Mouse (Mus musculus) G1E (cell line): ENCODE measurements around the gene Rai14. TPM values are rescaled to one million over a fixed set of nuclear protein-coding genes. Genes with fewer than 3 reads are reported as not detected.

Experiments
- ATAC-seq: 2 replicates; pipeline ENCODE4 v1.8.0; 2016; ENCODE audit warnings: mild to moderate bottlenecking; ENCODE audit not compliant: insufficient number of reproducible peaks, poor library complexity, low FRiP score, severe bottlenecking; ENCODE audit errors: extremely low read depth
- DNase-seq: peaks from one replicate; pipeline ENCODE4 v3.0.0; 2012; ENCODE audit warnings: low spot score
- H3K27me3 ChIP-seq: 2 replicates; pipeline ENCODE4 v1.6.1; 2012; ENCODE audit warnings: mild to moderate bottlenecking, low read length, inconsistent platforms; ENCODE audit not compliant: insufficient read depth
- H3K36me3 ChIP-seq: replicated peaks from 2 replicates; pipeline ENCODE3; 2012; ENCODE audit warnings: mild to moderate bottlenecking, inconsistent platforms
- H3K4me1 ChIP-seq: 2 replicates; pipeline ENCODE4 v1.6.1; 2012; ENCODE audit warnings: low read depth, low read length, inconsistent platforms, mixed read lengths; ENCODE audit not compliant: insufficient read depth
- H3K4me3 ChIP-seq: 2 replicates; pipeline ENCODE4 v1.5.1; 2012; ENCODE audit warnings: low read depth, mild to moderate bottlenecking, inconsistent platforms, low read length, moderate library complexity, mixed read lengths
- H3K9me3 ChIP-seq: replicated peaks from 2 replicates; pipeline ENCODE4 v1.6.1; 2012; ENCODE audit warnings: inconsistent platforms
- CTCF ChIP-seq: IDR thresholded peaks from 2 replicates; pipeline ENCODE4 v1.5.1; 2012; ENCODE audit warnings: low read depth, low read length, inconsistent platforms, mixed read lengths
- GATA1 ChIP-seq: IDR thresholded peaks from 2 replicates; pipeline ENCODE4 v1.6.1; 2012; ENCODE audit warnings: borderline replicate concordance, low read length, inconsistent platforms, mixed read lengths
- GATA2 ChIP-seq: IDR thresholded peaks from 2 replicates; pipeline ENCODE4 v1.6.1; 2012; ENCODE audit warnings: low read depth, low read length, inconsistent platforms, borderline replicate concordance
- POLR2AphosphoS5 ChIP-seq: IDR thresholded peaks from 2 replicates; pipeline ENCODE4 v1.6.1; 2012; ENCODE audit warnings: low read depth, low read length, inconsistent platforms; ENCODE audit not compliant: insufficient replicate concordance
- TAL1 ChIP-seq: conservative IDR thresholded peaks from 2 replicates; pipeline ENCODE4 v1.6.1; 2012; ENCODE audit warnings: low read depth, low read length, inconsistent platforms, mixed read lengths
- polyA plus RNA-seq: library from polyadenylated mRNA; stranded (reverse); fragments of >175 nt; gene quantifications from 2 replicates; pipeline ENCODE4 v1.2.3, GENCODE M21; 2012
- total RNA-seq, 2 experiments: library from RNA; stranded (forward) in 1 of 2; stranded (reverse) in 1 of 2; fragments of 200-1000 nt in 1 of 2; fragments of >200 nt in 1 of 2; fragmentation: Nextera tagmentation in 1 of 2; gene quantifications; 2 replicates each; pipeline ENCODE4 v1.2.3; 2014 to 2017

The Rai14 gene
- total and polyA plus RNA-seq, 3 experiments, result 0.60 TPM; not detected in 2

- no peaks in the 10 kb centered on the region for H3K4me1 ChIP-seq
- no peak for ATAC-seq
- H3K4me3 ChIP-seq, result no peak overlapping the region
- no peaks in the 10 kb centered on the region for H3K9me3 ChIP-seq
- no peaks in the 10 kb centered on the region for H3K36me3 ChIP-seq
- peaks cover 2% of the 10 kb centered on the region; the same call in 1 of the 2 replicates for H3K27me3 ChIP-seq
- no peak for TF ChIP-seq POLR2AphosphoS5
- no peak for TF ChIP-seq CTCF
- TF ChIP-seq GATA2, result no peak
- no peak for TF ChIP-seq TAL1
- TF ChIP-seq GATA1, result no peak
- no peak for DNase-seq
Observed at GRCm38 (mm10) chr15:10738354-10739142, 24.1 kb upstream of the Rai14 start.

GRCm38 (mm10) chr15:10735948-10736347, 21.5 kb upstream of the Rai14 start:
- no peak for DNase-seq
- no peaks in the 10 kb centered on the region for H3K9me3 ChIP-seq
- H3K36me3 ChIP-seq, result no peaks in the 10 kb centered on the region
- TF ChIP-seq CTCF, result no peak
- TF ChIP-seq GATA1, result no peak
- TF ChIP-seq POLR2AphosphoS5, result no peak
- TF ChIP-seq TAL1, result no peak
- no peak for TF ChIP-seq GATA2
- no peak overlapping the region for H3K4me3 ChIP-seq
- H3K27me3 ChIP-seq, result peaks cover 2% of the 10 kb centered on the region; the same call in 1 of the 2 replicates
- ATAC-seq, result no peak
- H3K4me1 ChIP-seq, result no peaks in the 10 kb centered on the region

DNA sequence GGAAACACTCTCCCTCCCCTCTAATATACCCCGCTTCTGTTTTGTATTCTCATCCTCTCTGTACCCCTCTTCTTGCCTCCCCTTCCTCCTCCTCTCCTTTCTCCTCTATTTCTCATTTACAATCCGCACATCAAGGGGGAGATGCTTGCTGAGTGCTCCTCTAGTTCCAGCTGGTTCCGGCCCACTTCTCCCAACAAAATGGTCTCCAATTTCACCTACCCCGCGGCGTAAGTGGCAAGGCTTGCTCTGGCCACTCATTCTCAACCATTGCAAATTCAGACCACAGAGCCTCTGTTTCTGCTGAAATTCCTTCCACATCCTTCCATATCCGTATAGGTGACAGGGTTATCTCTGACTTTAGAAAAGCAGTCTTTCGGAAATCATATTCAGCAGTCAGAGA, 20.8 kb upstream of the Rai14 start:
- ATAC-seq, result no peak
- TF ChIP-seq POLR2AphosphoS5, result no peak
- no peak for TF ChIP-seq GATA2
- TF ChIP-seq GATA1, result no peak
- no peak for TF ChIP-seq TAL1
- no peak for TF ChIP-seq CTCF
- H3K9me3 ChIP-seq, result no peaks in the 10 kb centered on the region
- peaks cover 2% of the 10 kb centered on the region; the same call in 1 of the 2 replicates for H3K27me3 ChIP-seq
- DNase-seq, result no peak
- no peaks in the 10 kb centered on the region for H3K36me3 ChIP-seq
- no peak overlapping the region for H3K4me3 ChIP-seq
- H3K4me1 ChIP-seq, result no peaks in the 10 kb centered on the region

DNA sequence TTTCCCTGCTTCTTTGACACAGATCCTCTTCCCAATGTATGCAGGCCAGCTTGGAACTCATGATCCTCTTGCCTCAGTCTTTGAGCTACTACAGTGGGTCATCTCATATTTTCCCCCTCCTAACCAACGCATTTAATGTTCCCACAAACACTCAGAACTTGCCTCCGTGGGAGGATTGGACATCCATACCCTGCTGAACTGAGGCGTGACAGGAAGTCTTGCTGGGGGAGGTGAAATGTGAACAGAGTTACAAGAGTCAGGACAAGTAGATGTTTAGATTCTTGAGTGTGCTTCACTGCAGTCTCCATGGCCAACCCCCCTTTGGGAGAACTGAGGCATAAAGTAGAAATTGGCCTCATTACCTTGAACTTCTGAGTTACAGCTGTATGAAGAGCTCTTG, 17.0 kb upstream of the Rai14 start:
- DNase-seq (no peak), ATAC-seq (no peak)
- no peaks in the 10 kb centered on the region for H3K27me3 ChIP-seq
- H3K36me3 ChIP-seq, result no peaks in the 10 kb centered on the region
- no peaks in the 10 kb centered on the region for H3K9me3 ChIP-seq
- H3K4me1 ChIP-seq, result no peaks in the 10 kb centered on the region
- TF ChIP-seq CTCF, result no peak
- no peak for TF ChIP-seq GATA2
- no peak for TF ChIP-seq POLR2AphosphoS5
- no peak for TF ChIP-seq TAL1
- TF ChIP-seq GATA1, result no peak
- H3K4me3 ChIP-seq, result no peak overlapping the region

DNA sequence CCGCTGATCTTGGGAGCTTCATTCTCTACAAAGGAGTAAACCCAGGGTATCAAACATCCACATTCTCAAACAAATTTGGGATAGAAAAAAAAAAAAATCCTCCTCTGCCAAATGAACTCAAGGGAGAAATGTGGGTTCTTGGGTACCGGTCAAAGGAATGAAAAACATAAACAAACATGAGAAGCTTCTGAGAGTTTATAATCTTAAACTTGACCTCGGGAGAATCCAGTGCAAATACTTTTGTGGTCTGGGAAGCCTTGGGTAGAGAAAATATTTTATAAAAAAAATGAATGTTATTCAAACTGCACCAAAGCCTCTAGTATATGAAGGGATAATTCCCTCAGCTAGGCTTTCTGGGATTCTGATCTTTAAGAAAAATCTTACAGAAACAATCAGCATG, 11.8 kb upstream of the Rai14 start:
- H3K27me3 ChIP-seq, result no peaks in the 10 kb centered on the region
- no peak for ATAC-seq
- H3K4me1 ChIP-seq, result peaks cover 3% of the 10 kb centered on the region; the same call in 1 of the 2 replicates
- H3K9me3 ChIP-seq, result no peaks in the 10 kb centered on the region
- TF ChIP-seq TAL1, result no peak
- no peak for TF ChIP-seq GATA1
- TF ChIP-seq POLR2AphosphoS5, result no peak
- TF ChIP-seq CTCF, result no peak
- TF ChIP-seq GATA2, result no peak
- no peak for DNase-seq
- no peaks in the 10 kb centered on the region for H3K36me3 ChIP-seq
- no peak overlapping the region for H3K4me3 ChIP-seq

DNA sequence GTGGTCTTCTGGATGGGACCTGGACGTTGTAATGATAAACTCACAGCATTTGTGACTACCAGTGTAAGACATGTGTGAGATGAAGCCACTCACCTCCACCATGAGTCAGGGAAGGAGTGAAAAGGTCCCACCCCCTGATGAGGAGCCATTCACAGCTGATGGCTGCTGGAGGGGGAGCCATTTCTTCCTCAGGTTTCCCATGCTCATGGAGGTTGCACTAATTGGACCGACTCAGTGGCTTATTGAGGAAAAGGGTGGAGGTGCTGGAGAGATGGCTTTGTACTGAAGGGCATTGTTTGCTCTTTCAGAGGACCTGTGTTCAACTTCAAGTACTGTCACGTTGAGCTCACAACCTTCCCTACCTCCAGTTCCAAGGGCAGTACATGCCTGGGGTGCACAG, 10.4 kb upstream of the Rai14 start:
- ATAC-seq, result no peak
- TF ChIP-seq POLR2AphosphoS5 (no peak), GATA1 (no peak), CTCF (no peak), TAL1 (no peak), GATA2 (no peak)

More for the DNA sequence above, 10.4 kb upstream of the Rai14 start:
- Histone ChIP-seq H3K4me1 (peaks cover 3% of the 10 kb centered on the region; the same call in 1 of the 2 replicates), H3K27me3 (no peaks in the 10 kb centered on the region), H3K9me3 (no peaks in the 10 kb centered on the region), H3K4me3 (no peak overlapping the region), H3K36me3 (no peaks in the 10 kb centered on the region)
- no peak for DNase-seq
